Mouse (Mus musculus) adipose tissue, adult 10 weeks (tissue): ENCODE results near the gene Gm6401. TPM values are rescaled to one million over a fixed set of nuclear protein-coding genes. Genes with fewer than 3 reads are reported as not detected.

ENCODE experiments used
- polyA plus RNA-seq: library from polyadenylated mRNA; stranded (reverse); fragments of 350-450 nt; fragmentation: Illumina TruSeq; extraction: RNeasy Lipid Tissue Mini Kit (QIAGEN cat#74804); gene quantifications from one replicate; pipeline ENCODE4 v1.2.3, GENCODE M21; 2014; ENCODE audit warnings: low read depth, low replicate concordance

The Gm6401 gene
- polyA plus RNA-seq, result not detected

GRCm38 (mm10) chr14:41967827-41968226, at the start of gene Gm6401:
Gene Gm6401 (minus strand): TSS chr14:41967927.

GRCm38 (mm10) chr14:41983225-41983624, 15.5 kb upstream of the Gm6401 start, which contains the start of gene Gm3543:
Gene Gm3543 (minus strand): TSS chr14:41983325.

DNA sequence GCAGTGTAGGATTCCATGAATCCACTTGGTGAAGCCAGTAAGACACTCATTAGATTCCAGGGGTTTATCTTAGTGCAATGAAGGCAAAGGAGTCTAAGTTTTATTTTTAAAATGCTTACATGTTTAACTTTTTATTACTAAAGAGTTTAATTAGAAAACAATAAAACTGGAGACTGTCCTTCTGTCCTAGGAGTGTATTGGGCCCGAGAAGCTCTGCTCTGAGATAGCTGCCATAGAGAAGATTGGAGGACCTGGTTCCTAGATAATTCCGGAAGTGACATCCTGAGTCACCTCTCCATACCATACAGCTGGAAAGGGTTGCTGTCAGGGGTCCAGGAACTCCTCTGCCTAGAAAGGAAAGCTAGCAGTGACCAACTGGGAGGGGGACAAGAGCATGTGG, 24.0 kb downstream of the Gm6401 start, which contains the start of gene 1700024B05Rik:
Gene 1700024B05Rik, plus strand, starts transcription at position 301 of the 400 bp plus-strand sequence.

DNA sequence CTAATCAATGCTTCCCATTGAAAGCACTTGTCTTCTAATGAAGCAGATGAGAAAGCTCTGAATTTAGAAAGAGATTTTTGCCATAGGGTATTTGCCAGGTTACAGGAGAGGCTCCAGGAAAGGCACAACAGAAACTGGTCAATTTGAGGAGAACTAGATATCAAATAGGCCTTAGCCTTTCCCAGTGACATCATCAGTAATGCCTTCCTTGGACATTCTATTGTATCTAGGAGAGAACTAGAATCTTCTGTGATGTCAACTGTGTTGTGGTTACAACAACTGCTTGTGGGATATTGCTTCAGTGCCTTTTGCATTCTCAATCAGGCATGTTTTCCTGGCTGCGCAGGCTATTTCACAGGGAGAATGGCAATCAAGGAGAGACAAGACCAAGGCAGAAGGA, 43.1 kb downstream of the Gm6401 start, which contains the start of gene 1700049E17Rik1:
Gene 1700049E17Rik1, plus strand, starts transcription at position 301 of the 400 bp plus-strand sequence.

Other genes with a start within 250 kb of the Gm6401 start
- gene Gm7929, start 217.3 kb downstream of the Gm6401 start, polyA plus RNA-seq, result not detected
- gene Gm47189, start 195.5 kb downstream of the Gm6401 start, polyA plus RNA-seq, result not detected
- not detected for gene Gm7980, start 60.6 kb downstream of the Gm6401 start, polyA plus RNA-seq
- gene 1700049E17Rik1, start 43.0 kb downstream of the Gm6401 start, polyA plus RNA-seq, result not detected
- not detected for gene 1700024B05Rik, start 23.9 kb downstream of the Gm6401 start, polyA plus RNA-seq
- gene Gm3543, start 15.4 kb upstream of the Gm6401 start, polyA plus RNA-seq, result not detected
- gene Gm7951, start 149.4 kb upstream of the Gm6401 start, polyA plus RNA-seq, result not detected
- gene Gm17027, start 194.7 kb upstream of the Gm6401 start, polyA plus RNA-seq, result not detected
- gene Gm3573, start 222.9 kb upstream of the Gm6401 start, polyA plus RNA-seq, result not detected